25 mouse cellular contexts compared by ENCODE assay signal in genomic region chr1:38239516-38239915, GRCm38 (mm10).
DNase-seq lines count a peak whose midpoint lies in the region; TF ChIP-seq lines count a peak whose summit lies in the region.
"Had no signal": no experiment of that assay in that cellular context is flagged by ENCODE, and none has a peak within 500 bp of the region (broad histone marks: within the 10 kb centered on the region; RNA-seq: fewer than 3 reads in every experiment).

No protein-coding gene starts in this region.

- no peak for TF ChIP-seq CTCF in gastrocnemius, adult 2 months (IDR thresholded peaks at IDR 0.05)

- DNase-seq in gastrocnemius, adult 2 months, result no peak
- DNase-seq in gastrocnemius, adult 8-10 months (ENCODE audit: low spot score in 2 of 2), result no peak
- DNase-seq in R1 (ENCODE audit: low read depth, low spot score), result peak; percentile 31
- DNase-seq in testis, postnatal 10 days (ENCODE audit: low spot score), result peak; percentile 75
- DNase-seq in limb, embryonic 10.5 days (ENCODE audit: low spot score), result no peak
- DNase-seq in spleen, adult 18-20 months, result no peak
- DNase-seq: adrenal gland, adult 2 months; adrenal gland, postnatal 10 days; adrenal gland, postnatal 25 days; B cell, adult 2 months; cerebellum, adult 11 months; cerebellum, adult 18-20 months; cerebellum, adult 8-10 months; cerebellum, adult 9-11 months; cerebellum, postnatal 14 days; cerebellum, postnatal 36 days; embryo, embryonic 11 days had no signal

- WGBS in limb, embryonic 10.5 days, result 94% methylated on average over 16 of the region's 16 CpGs

- peaks cover 29% of the 10 kb centered on the region for H3K4me1 ChIP-seq in limb, embryonic 10.5 days
- H3K4me1 ChIP-seq: forebrain, embryonic 10.5 days; forebrain, embryonic 12.5 days had no signal

- intact Hi-C loops in gastrocnemius, adult 2 months (cut with DNase I), result no loop called here

- no peak overlapping the region for H3K4me3 ChIP-seq in gastrocnemius, adult 2 months
- H3K4me3 ChIP-seq in limb, embryonic 10.5 days, result no peak overlapping the region
- H3K4me3 ChIP-seq: embryonic facial prominence, embryonic 13.5 days; embryonic facial prominence, embryonic 15.5 days; erythroblast, embryonic 14.5 days; forebrain, embryonic 10.5 days; forebrain, embryonic 12.5 days had no signal

- no peaks in the 10 kb centered on the region for H3K9me3 ChIP-seq in limb, embryonic 10.5 days (replicated peaks)
- H3K9me3 ChIP-seq: embryonic facial prominence, embryonic 13.5 days; embryonic facial prominence, embryonic 15.5 days; forebrain, embryonic 10.5 days; forebrain, embryonic 12.5 days; G1E had no signal

- peaks cover 28% of the 10 kb centered on the region for H3K36me3 ChIP-seq in limb, embryonic 10.5 days
- H3K36me3 ChIP-seq: embryonic facial prominence, embryonic 13.5 days; embryonic facial prominence, embryonic 15.5 days; forebrain, embryonic 10.5 days; forebrain, embryonic 12.5 days; G1E had no signal

- H3K27ac ChIP-seq in gastrocnemius, adult 2 months, result peak overlapping the region; percentile 95
- H3K27ac ChIP-seq in limb, embryonic 10.5 days, result no peak overlapping the region
- H3K27ac ChIP-seq: embryonic facial prominence, embryonic 13.5 days; embryonic facial prominence, embryonic 15.5 days; forebrain, embryonic 10.5 days; forebrain, embryonic 12.5 days had no signal

- no peaks in the 10 kb centered on the region for H3K27me3 ChIP-seq in limb, embryonic 10.5 days (ENCODE audit: low read depth, poor library complexity, severe bottlenecking)
- H3K27me3 ChIP-seq: CH12.LX; embryonic facial prominence, embryonic 13.5 days; embryonic facial prominence, embryonic 15.5 days; forebrain, embryonic 12.5 days; Patski had no signal

Comparison
In these comparisons a context has a peak if more than half of its experiments do, and no peak if none do; other contexts are left out.
1. DNase-seq: peak in R1 (single experiment) and testis, postnatal 10 days (single experiment); none in gastrocnemius, adult 2 months (single experiment), gastrocnemius, adult 8-10 months (0 of 2), limb, embryonic 10.5 days (single experiment) and spleen, adult 18-20 months (0 of 2).